Mouse (Mus musculus): ENCODE results near the gene Eva1c. TPM values are rescaled to one million over a fixed set of nuclear protein-coding genes. Genes with fewer than 3 reads are reported as not detected.

Gene Eva1c
- polyA plus RNA-seq, 1 experiment from 2014 or later, result 2.6 TPM

DNA sequence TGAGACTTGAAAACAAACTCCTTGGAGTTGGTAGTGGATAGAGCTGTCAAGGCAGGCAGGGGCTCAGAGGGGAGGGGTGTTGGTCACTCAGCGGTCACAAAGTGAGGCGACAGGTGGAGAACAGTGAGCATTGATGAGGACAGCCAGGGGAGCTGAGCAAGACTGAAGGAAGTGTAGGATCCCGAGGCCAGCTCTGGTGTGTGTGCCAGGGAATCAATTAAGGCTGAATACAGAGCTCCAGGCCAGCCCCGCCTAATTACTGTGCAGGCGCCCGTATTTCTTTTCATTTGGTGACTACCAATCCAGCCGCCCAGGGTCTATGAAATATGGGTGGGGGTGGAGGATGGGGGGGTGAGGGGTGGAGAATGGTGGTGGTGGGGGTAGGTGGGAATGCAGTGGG, 24.4 kb downstream of the Eva1c start:
- H3K36me3 ChIP-seq, result no peaks in the 10 kb centered on the region
- no peak overlapping the region for H3K4me3 ChIP-seq
- H3K27ac ChIP-seq, result no peak overlapping the region
- no peak overlapping the region for H3K4me2 ChIP-seq (replicated peaks)
- no peak for ATAC-seq (ENCODE audit: low FRiP score, low read depth)
- H3K27me3 ChIP-seq, result no peaks in the 10 kb centered on the region
- H3K4me1 ChIP-seq, result peaks cover 50% of the 10 kb centered on the region
- no peaks in the 10 kb centered on the region for H3K9me3 ChIP-seq
- H3K9ac ChIP-seq, result no peak overlapping the region
- 40% methylated on average over 7 of the region's 7 CpGs for WGBS

DNA sequence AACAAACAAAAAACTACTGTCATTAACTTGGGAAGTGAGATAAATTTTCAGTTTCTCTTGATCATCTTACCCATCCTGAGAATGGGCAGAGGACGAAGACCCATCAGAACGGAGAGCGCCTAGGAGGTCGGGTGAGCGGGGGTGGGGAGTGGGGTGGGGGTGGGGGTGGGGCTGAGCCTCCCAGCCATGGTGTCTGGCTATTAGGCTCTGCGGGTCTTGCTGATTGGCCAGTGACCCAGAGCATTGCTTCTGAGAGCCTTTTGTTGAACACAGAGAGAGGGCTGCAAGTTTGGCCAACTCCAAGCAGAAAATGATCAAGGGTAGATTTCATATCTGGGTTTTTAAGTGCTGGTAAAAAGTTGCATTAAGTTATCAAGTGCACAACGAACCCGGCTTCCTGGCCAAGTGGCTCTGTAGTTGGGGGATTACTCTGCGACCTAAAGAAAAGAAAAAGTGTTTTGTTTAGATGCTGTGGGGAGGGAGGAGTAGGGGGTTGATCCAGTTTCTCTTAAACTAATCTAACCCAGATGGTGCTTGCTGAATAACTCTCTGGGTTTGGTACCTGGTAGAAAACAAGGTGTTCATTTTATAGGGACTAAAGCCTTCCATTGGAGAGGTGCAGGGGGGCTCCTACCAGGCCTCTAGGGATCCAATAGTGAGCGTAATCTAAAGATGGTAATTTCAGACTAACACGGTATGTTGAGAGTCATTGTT, 25.3 kb downstream of the Eva1c start:
- no peak overlapping the region for H3K4me3 ChIP-seq
- no peak overlapping the region for H3K27ac ChIP-seq
- H3K4me2 ChIP-seq (replicated peaks), result no peak overlapping the region
- no peaks in the 10 kb centered on the region for H3K36me3 ChIP-seq
- no peaks in the 10 kb centered on the region for H3K9me3 ChIP-seq
- no peak; the same call in 1 of the 2 replicates for ATAC-seq (ENCODE audit: low FRiP score, low read depth)
- 36% methylated on average over 11 of the region's 11 CpGs for WGBS
- H3K27me3 ChIP-seq, result no peaks in the 10 kb centered on the region
- peaks cover 50% of the 10 kb centered on the region for H3K4me1 ChIP-seq
- no peak overlapping the region for H3K9ac ChIP-seq

DNA sequence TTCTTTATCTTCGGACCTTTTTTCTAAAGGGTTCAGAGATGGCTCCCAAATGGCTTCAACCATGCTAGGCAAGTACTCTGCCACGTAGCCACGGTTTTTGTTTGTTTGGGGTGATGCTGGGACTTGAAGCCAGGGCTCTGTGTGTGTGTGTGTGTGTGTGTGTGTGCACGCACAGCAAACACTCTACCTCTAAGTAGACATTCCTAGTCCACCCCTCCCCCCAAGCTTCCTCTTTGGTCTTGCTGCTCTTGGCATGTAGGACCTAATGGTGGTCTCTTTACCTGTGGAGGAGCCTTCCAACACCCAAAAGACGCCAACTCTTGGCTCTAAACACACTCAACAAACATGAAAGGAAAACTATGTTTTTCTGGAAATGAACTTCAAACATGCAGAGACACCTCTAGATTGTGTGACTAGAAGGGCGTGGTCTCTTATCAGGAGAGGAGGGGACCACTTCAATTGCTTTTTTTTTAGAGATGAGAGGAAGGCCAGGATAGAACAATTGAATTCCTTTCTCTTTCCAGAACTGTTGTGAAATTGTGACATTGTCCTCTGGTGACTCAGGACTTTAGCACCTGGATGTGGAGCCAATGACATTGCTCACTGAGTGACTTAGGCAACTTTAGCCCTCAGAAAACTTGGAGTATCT, 30.2 kb downstream of the Eva1c start:
- Histone ChIP-seq H3K36me3 (no peaks in the 10 kb centered on the region), H3K27ac (no peak overlapping the region), H3K4me2 (replicated peaks) (no peak overlapping the region), H3K27me3 (no peaks in the 10 kb centered on the region), H3K9ac (no peak overlapping the region), H3K4me1 (peaks cover 26% of the 10 kb centered on the region), H3K4me3 (no peak overlapping the region), H3K9me3 (no peaks in the 10 kb centered on the region)
- WGBS, result 89% methylated on average over 6 of the region's 6 CpGs
- no peak for ATAC-seq (ENCODE audit: low FRiP score, low read depth)

DNA sequence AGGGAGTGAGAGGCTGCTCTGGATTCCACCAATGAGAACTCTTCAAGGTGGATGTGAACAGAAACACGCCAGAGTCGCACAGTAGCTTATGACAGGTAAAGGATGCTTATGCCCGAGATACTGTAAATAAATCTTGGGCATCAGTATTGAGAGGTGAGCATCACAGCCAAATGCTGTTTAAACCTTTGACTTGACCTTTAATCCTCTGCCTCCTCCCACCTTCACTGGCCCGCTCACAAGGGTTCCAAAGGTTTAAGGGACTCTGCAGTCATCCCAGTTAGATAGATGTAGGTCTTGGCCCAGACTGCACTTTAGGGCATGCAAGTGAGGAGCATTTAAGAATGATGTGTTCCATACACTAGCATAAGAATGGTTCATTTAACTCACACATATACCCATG, 31.7 kb downstream of the Eva1c start:
- no peak overlapping the region for H3K4me2 ChIP-seq (replicated peaks)
- 88% methylated on average over 4 of the region's 4 CpGs for WGBS

DNA sequence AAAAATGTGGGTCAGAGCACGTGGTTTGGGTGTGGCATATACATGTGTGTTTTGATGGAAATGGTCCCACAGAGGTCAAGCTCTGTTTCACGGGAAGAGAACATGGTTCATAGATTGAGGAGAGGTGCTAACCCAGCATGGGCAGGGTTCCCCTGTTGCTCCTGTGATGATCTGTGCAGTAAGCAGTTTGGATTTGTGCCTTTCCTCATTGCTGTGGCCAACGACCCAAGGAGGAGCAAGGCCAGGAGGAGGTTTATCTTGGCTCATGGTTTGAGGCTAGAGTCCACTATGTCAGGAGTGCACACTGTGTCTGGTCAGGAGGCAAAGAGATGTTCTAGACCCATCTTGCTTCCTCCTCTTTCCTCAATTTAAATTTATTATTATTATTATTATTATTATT, 36.5 kb downstream of the Eva1c start:
- no peak for ATAC-seq (ENCODE audit: low FRiP score, low read depth)
- Histone ChIP-seq H3K36me3 (no peaks in the 10 kb centered on the region), H3K27me3 (no peaks in the 10 kb centered on the region), H3K9me3 (no peaks in the 10 kb centered on the region), H3K4me3 (no peak overlapping the region), H3K9ac (no peak overlapping the region), H3K4me2 (replicated peaks) (no peak overlapping the region), H3K4me1 (peaks cover 29% of the 10 kb centered on the region), H3K27ac (no peak overlapping the region)
- 71% methylated on average over 3 of the region's 3 CpGs for WGBS

More for the DNA sequence above, 31.7 kb downstream of the Eva1c start:
- H3K27ac ChIP-seq, result no peak overlapping the region
- H3K4me1 ChIP-seq, result peaks cover 16% of the 10 kb centered on the region
- no peak for ATAC-seq (ENCODE audit: low FRiP score, low read depth)
- no peaks in the 10 kb centered on the region for H3K27me3 ChIP-seq
- no peaks in the 10 kb centered on the region for H3K9me3 ChIP-seq
- H3K9ac ChIP-seq, result no peak overlapping the region
- no peaks in the 10 kb centered on the region for H3K36me3 ChIP-seq
- no peak overlapping the region for H3K4me3 ChIP-seq

DNA sequence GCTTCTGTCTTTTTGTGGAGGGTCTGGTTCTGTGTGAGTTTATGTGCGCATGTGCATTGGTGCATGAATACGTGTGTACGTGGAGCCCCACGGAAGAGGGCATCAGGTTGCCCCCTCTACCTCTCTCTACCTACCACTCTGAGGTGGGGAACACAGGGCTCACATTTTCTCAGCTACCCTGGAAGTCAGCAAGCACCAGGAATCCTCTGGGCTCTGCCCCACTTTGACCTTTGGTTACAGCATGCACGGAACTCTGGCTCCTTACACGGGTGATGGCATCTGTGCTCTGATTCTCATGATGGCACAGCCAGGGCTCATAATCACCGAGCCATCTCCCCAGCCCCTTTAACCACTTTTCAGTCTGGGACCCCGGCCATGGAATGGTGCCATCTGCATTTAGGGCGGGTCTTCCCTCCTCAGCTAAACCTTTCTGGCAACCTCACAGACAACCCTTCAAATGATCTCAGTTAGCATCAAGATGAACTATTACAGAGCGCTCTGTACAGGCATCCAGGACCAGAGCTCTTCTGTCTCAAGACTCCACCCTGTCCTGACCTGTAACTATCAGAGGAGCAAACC, 37.0 kb downstream of the Eva1c start:
- no peak overlapping the region for H3K9ac ChIP-seq
- no peak for ATAC-seq (ENCODE audit: low FRiP score, low read depth)
- H3K4me3 ChIP-seq, result no peak overlapping the region
- H3K27ac ChIP-seq, result no peak overlapping the region
- H3K9me3 ChIP-seq, result no peaks in the 10 kb centered on the region
- no peaks in the 10 kb centered on the region for H3K27me3 ChIP-seq
- H3K4me1 ChIP-seq, result peaks cover 34% of the 10 kb centered on the region
- WGBS, result 80% methylated on average over 10 of the region's 10 CpGs
- no peaks in the 10 kb centered on the region for H3K36me3 ChIP-seq
- H3K4me2 ChIP-seq (replicated peaks), result no peak overlapping the region

DNA sequence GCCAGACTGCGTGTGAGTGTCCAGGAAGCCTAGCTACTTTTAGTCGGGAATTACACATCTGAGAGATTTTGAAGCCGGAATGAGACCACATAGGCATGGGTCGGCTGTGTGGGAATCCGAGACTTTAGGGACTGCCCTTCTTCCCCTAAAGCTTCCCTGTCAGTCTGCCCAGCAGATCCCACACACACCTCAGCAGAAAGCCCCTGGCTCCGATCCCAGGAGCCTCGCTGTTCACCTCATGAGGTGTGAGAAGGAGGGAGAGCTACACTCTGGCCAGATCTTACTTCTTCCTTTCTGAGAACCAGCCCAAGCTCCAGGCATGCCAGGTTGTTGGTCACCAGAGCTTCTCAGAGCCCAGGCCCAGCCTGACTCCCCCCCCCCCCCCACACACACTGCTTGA, 38.2 kb downstream of the Eva1c start:
- H3K9me3 ChIP-seq, result no peaks in the 10 kb centered on the region
- H3K36me3 ChIP-seq, result no peaks in the 10 kb centered on the region
- H3K4me2 ChIP-seq (replicated peaks), result 0 out of 2 replicates have a peak overlapping the region, but pooled peaks have one; percentile 7
- H3K9ac ChIP-seq, result no peak overlapping the region
- H3K27ac ChIP-seq, result peak overlapping the region; percentile 58; the same call in 1 of the 2 replicates
- WGBS, result 41% methylated on average over 7 of the region's 7 CpGs
- H3K27me3 ChIP-seq, result no peaks in the 10 kb centered on the region
- H3K4me3 ChIP-seq, result no peak overlapping the region
- ATAC-seq (ENCODE audit: low FRiP score, low read depth), result peak; percentile 41; the same call in 1 of the 2 replicates
- H3K4me1 ChIP-seq, result peaks cover 39% of the 10 kb centered on the region

DNA sequence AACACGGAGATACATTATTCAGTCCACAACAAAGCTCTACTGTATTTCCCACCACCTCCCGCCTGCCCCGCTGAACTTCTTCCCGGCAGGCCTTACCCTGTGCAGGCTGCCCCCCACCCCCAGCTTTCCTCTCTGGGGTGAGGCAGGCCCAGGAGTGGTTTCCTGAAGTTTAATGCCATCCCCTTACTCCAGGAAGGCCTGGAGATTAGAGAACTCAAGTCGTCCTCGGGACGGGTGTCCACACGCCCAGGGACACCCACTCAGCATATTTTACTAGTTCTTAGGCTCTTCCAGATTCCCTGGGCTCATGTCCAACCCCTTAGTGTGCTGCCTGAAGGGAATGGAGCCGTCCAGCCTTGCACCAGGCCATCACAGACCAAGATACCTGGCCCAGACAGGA, 39.1 kb downstream of the Eva1c start:
- Histone ChIP-seq H3K36me3 (no peaks in the 10 kb centered on the region), H3K4me2 (replicated peaks) (no peak overlapping the region), H3K9ac (no peak overlapping the region), H3K27ac (peak overlapping the region; percentile 58; the same call in 1 of the 2 replicates), H3K4me1 (peaks cover 39% of the 10 kb centered on the region), H3K9me3 (no peaks in the 10 kb centered on the region), H3K4me3 (no peak overlapping the region), H3K27me3 (no peaks in the 10 kb centered on the region)
- ATAC-seq (ENCODE audit: low FRiP score, low read depth), result no peak
- WGBS, result 39% methylated on average over 9 of the region's 9 CpGs

DNA sequence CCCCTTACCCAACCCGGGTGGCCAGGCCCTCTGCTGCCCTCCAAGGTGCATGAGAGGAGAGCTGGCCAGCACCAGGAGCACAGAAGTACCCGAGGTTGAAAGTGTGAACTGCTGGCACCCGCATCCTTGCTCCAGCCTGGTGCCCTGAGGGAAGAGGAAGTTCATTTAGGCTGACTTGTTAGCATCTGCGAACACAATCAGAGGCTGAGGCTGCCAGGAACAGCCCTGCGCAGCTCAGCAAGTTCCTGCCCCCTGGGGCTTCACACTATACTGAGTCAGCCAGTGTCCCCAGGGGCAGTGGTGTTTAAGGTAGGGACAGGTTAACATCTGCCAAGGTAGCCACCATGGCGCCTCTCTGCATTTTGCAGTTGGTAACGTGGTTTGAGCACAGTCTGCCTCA, 41.6 kb downstream of the Eva1c start:
- H3K9ac ChIP-seq, result no peak overlapping the region
- no peak overlapping the region for H3K27ac ChIP-seq
- no peak overlapping the region for H3K4me2 ChIP-seq (replicated peaks)
- H3K4me1 ChIP-seq, result peaks cover 51% of the 10 kb centered on the region
- ATAC-seq (ENCODE audit: low FRiP score, low read depth), result no peak
- WGBS, result 14% methylated on average over 7 of the region's 7 CpGs
- H3K9me3 ChIP-seq, result no peaks in the 10 kb centered on the region
- no peak overlapping the region for H3K4me3 ChIP-seq
- no peaks in the 10 kb centered on the region for H3K36me3 ChIP-seq
- H3K27me3 ChIP-seq, result no peaks in the 10 kb centered on the region

DNA sequence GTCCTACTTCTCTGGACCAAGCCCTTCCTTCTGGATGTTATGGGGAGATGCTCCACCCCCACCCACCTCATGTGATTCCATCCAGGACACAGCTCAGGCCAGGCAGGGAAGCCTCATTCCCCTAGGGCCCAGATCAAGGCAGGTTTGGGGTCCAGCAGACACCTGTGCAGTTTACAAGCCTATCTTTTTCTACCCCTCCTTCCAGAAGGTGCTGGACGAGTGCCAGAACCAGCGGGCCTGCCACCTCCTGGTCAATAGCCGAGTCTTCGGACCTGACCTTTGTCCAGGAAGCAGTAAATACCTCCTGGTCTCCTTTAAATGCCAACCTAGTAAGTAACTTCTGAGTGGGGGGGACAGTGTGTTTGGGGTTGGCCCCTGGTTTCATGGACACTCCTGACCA, 42.8 kb downstream of the Eva1c start:
- H3K4me1 ChIP-seq, result peaks cover 45% of the 10 kb centered on the region
- ATAC-seq (ENCODE audit: low FRiP score, low read depth), result no peak
- 40% methylated on average over 4 of the region's 4 CpGs for WGBS

DNA sequence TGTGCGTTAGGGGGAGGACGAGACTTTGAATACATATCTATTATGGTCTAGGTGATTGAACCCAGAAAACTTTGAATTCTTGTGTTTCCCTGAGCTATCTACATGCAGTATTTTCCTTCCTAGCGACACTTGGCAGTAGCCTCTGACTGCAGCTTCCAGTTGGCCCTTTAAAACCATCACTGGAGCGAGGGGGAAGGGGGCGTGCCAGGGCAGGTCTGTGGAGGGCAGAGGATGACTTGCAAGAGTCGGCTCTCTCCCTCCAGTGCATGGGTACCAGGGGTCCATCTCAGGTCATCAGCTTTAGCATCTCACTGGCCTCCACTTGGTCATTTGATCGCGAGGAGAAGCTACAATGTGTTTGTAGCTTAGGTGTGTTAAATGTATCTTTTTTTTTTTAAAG, 46.4 kb downstream of the Eva1c start:
- H3K27me3 ChIP-seq, result no peaks in the 10 kb centered on the region
- WGBS, result 67% methylated on average over 8 of the region's 8 CpGs
- ATAC-seq (ENCODE audit: low FRiP score, low read depth), result no peak
- H3K36me3 ChIP-seq, result no peaks in the 10 kb centered on the region
- no peak overlapping the region for H3K4me2 ChIP-seq (replicated peaks)
- no peak overlapping the region for H3K27ac ChIP-seq
- H3K9ac ChIP-seq, result no peak overlapping the region
- H3K9me3 ChIP-seq, result no peaks in the 10 kb centered on the region
- peaks cover 23% of the 10 kb centered on the region for H3K4me1 ChIP-seq
- H3K4me3 ChIP-seq, result no peak overlapping the region

More for the DNA sequence above, 42.8 kb downstream of the Eva1c start:
- Histone ChIP-seq H3K4me3 (no peak overlapping the region), H3K36me3 (no peaks in the 10 kb centered on the region), H3K27ac (no peak overlapping the region), H3K9me3 (no peaks in the 10 kb centered on the region), H3K27me3 (no peaks in the 10 kb centered on the region), H3K4me2 (replicated peaks) (no peak overlapping the region), H3K9ac (no peak overlapping the region)

DNA sequence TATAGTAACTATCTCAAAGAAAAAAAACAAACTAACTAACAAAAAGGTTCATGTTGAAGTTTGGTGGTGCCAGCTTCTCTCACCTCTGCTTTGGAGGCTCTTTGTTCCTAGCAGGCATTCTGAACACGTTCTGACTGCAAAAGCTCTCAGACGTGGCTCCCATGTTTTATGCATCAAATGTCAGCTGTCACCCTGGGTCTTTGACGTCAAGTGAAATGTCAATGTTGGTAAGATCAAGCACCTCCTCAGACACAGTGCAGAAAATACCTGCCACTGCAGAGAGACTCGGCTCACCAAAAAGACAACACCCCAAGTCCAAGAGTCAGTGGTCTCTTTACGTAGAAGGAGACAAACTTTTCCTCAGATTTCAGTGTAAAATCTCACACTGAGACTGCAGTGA, 48.0 kb downstream of the Eva1c start:
- WGBS, result 64% methylated on average over 5 of the region's 5 CpGs
- ATAC-seq (ENCODE audit: low FRiP score, low read depth), result no peak
- 0 out of 2 replicates have a peak, but pooled peaks cover 20% of the 10 kb centered on the region for H3K4me1 ChIP-seq

More for the DNA sequence above, 48.0 kb downstream of the Eva1c start:
- H3K9me3 ChIP-seq, result no peaks in the 10 kb centered on the region
- no peak overlapping the region for H3K9ac ChIP-seq
- no peak overlapping the region for H3K4me3 ChIP-seq
- H3K27me3 ChIP-seq, result no peaks in the 10 kb centered on the region
- no peak overlapping the region for H3K4me2 ChIP-seq (replicated peaks)
- no peaks in the 10 kb centered on the region for H3K36me3 ChIP-seq
- no peak overlapping the region for H3K27ac ChIP-seq
